Mouse (Mus musculus) stomach, postnatal 0 days (tissue): Measurements from ENCODE around the gene Necab2. TPM values are rescaled to one million over a fixed set of nuclear protein-coding genes. Genes with fewer than 3 reads are reported as not detected.
A peak's percentile ranks its signal among the peaks of the same experiment; 100 is the strongest.

ENCODE experiments used
- ATAC-seq: fragments of 200-750 bp; cut with Nextera tagmentation; 2 replicates; pipeline ENCODE4 v1.8.0; 2017; ENCODE audit not compliant: low FRiP score, low TSS enrichment
- DNase-seq: peaks from one replicate; pipeline ENCODE4 v3.0.0-alpha.2; 2016; ENCODE audit warnings: low spot score
- H3K27ac ChIP-seq: fragments of 300-500 bp; sonication (generic); replicated peaks from 2 replicates; pipeline ENCODE4 v1.5.1; 2014; ENCODE audit warnings: mild to moderate bottlenecking, control low read depth
- H3K27me3 ChIP-seq: fragments of 300-500 bp; sonication (generic); 2 replicates; pipeline ENCODE4 v1.6.1; 2014; ENCODE audit warnings: low read length; ENCODE audit not compliant: control insufficient read depth, insufficient read depth
- H3K36me3 ChIP-seq: fragments of 300-500 bp; sonication (generic); 2 replicates; pipeline ENCODE4 v1.6.1; 2014; ENCODE audit warnings: low read length, mixed read lengths; ENCODE audit not compliant: control insufficient read depth, insufficient read depth
- H3K4me1 ChIP-seq: fragments of 300-500 bp; sonication (generic); replicated peaks from 2 replicates; pipeline ENCODE4 v1.6.1; 2014; ENCODE audit warnings: antibody characterized with exemption; ENCODE audit not compliant: control insufficient read depth, insufficient read depth
- H3K4me2 ChIP-seq: fragments of 300-500 bp; sonication (generic); replicated peaks from 2 replicates; pipeline ENCODE4 v1.6.1; 2014; ENCODE audit warnings: low read depth, mild to moderate bottlenecking, control low read depth, moderate library complexity
- H3K4me3 ChIP-seq: fragments of 300-500 bp; sonication (generic); 2 replicates; pipeline ENCODE4 v1.5.1; 2014; ENCODE audit warnings: low read depth, low read length, control low read depth
- H3K9ac ChIP-seq: fragments of 300-500 bp; sonication (generic); 2 replicates; pipeline ENCODE4 v1.6.1; 2014; ENCODE audit warnings: mild to moderate bottlenecking, low read length, control low read depth, mixed read lengths
- H3K9me3 ChIP-seq: fragments of 300-500 bp; sonication (generic); 2 replicates; pipeline ENCODE4 v1.6.1; 2016; ENCODE audit warnings: low read length; ENCODE audit not compliant: control insufficient read depth
- CTCF ChIP-seq: IDR thresholded peaks from 2 replicates; pipeline ENCODE4 v1.5.1; 2016; ENCODE audit warnings: antibody characterized with exemption, low read depth, mild to moderate bottlenecking, moderate library complexity
- EP300 ChIP-seq: optimal IDR thresholded peaks from 2 replicates; pipeline ENCODE3; 2016; ENCODE audit warnings: antibody characterized with exemption
- WGBS: fragments of 180-500 bp; shearing (Covaris S2); extraction: QIAGEN DNeasy Blood & Tissue Kit; methylation state at CpG from one replicate; pipeline ENCODE4 v1.1.7; 2014; 5-methylcytosine and 5-hydroxymethylcytosine counted together
- polyA plus RNA-seq: library from polyadenylated mRNA; unstranded; fragments of >200 nt; fragmentation: Nextera tagmentation; extraction: Ambion mirVana; gene quantifications from 2 replicates; pipeline ENCODE4 v1.2.1, GENCODE M21; 2015

Necab2 gene
- polyA plus RNA-seq, 1 experiment from 2014 or later, result 1.6 TPM

GRCm38 (mm10) chr8:119496848-119497247, 50.3 kb downstream of the Necab2 start:
- Histone ChIP-seq H3K27me3 (no peaks in the 10 kb centered on the region), H3K4me3 (no peak overlapping the region), H3K9ac (no peak overlapping the region), H3K4me1 (no peaks in the 10 kb centered on the region), H3K9me3 (no peaks in the 10 kb centered on the region), H3K27ac (no peak overlapping the region), H3K4me2 (no peak overlapping the region), H3K36me3 (no peaks in the 10 kb centered on the region)
- 28% methylated on average over 6 of the region's 6 CpGs for WGBS
- DNase-seq (peak; percentile 68), ATAC-seq (peak; percentile 35; the same call in 1 of the 2 replicates)
- TF ChIP-seq CTCF (peak; percentile 82), EP300 (no peak)

- no peaks in the 10 kb centered on the region for H3K27me3 ChIP-seq
- TF ChIP-seq CTCF (no peak), EP300 (no peak)
- DNase-seq (no peak), ATAC-seq (no peak)
- no peak overlapping the region for H3K4me3 ChIP-seq
- H3K9me3 ChIP-seq, result no peaks in the 10 kb centered on the region
- no peaks in the 10 kb centered on the region for H3K36me3 ChIP-seq
- H3K4me2 ChIP-seq, result no peak overlapping the region
- no peaks in the 10 kb centered on the region for H3K4me1 ChIP-seq
- no peak overlapping the region for H3K27ac ChIP-seq
- H3K9ac ChIP-seq, result no peak overlapping the region
- WGBS, result 88% methylated on average over 2 of the region's 2 CpGs
Measured at GRCm38 (mm10) chr8:119499836-119500235, 53.3 kb downstream of the Necab2 start.

DNA sequence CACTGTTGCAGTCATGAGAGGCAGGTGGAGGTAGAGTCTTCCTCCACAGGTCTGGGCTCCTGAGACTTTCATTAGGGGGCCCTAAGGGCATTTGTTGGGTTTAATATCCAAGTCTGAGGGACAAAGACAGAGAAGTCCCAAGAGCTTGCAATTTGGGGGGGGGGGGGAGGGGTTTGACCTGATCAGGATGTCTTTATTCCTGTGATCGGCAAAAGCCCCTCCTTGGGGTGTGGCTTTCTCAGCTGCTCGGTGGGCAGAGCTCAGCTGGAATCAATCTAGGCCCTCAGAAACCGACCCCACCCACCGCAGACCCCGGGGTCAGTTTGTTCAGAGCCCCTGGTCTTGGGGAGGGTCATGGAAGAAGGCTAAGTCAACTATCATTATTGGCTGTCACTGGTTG, 55.1 kb downstream of the Necab2 start, which contains the start of gene Slc38a8:
Gene Slc38a8 (minus strand): TSS at position 101 of the 400 bp plus-strand sequence.
- Histone ChIP-seq H3K4me1 (no peaks in the 10 kb centered on the region), H3K9ac (no peak within 1 kb of the TSS), H3K4me2 (no peak within 1 kb of the TSS), H3K27ac (no peak within 1 kb of the TSS), H3K4me3 (no peak within 1 kb of the TSS), H3K36me3 (no peaks in the 10 kb centered on the region; the same call in 1 of the 2 replicates), H3K27me3 (no peaks in the 10 kb centered on the region), H3K9me3 (no peaks in the 10 kb centered on the region)
- DNase-seq, result no peak
- ATAC-seq, result no peak
- WGBS, result 54% methylated on average over 5 of the region's 5 CpGs
- TF ChIP-seq EP300 (no peak), CTCF (no peak)

DNA sequence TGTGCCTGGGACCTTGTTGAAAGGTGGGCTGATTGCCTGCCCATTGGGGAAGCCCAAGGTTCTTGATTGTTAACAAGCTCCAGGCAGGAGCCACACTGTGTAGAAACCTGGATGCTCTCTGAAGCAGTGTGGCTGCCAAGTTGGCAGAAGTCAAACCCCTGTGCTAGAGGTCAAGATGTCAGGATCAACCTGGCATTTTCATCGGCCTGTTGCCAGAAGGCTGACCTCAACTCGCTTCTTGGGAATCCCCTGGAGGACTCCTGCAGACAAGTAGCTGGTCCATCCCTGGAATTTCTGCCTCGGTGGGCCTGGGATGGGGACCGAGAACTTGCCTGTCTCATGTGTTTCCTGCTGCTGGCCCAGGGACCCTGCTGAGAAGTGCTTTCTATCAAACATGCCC, 55.6 kb downstream of the Necab2 start:
- H3K9me3 ChIP-seq, result no peaks in the 10 kb centered on the region
- H3K4me3 ChIP-seq, result no peak overlapping the region
- TF ChIP-seq CTCF, result no peak
- no peak for TF ChIP-seq EP300
- no peaks in the 10 kb centered on the region for H3K27me3 ChIP-seq
- H3K27ac ChIP-seq, result no peak overlapping the region
- ATAC-seq (no peak), DNase-seq (no peak)
- peaks cover under 1% of the 10 kb centered on the region; the same call in 1 of the 2 replicates for H3K36me3 ChIP-seq
- WGBS, result 53% methylated on average over 4 of the region's 4 CpGs
- no peak overlapping the region for H3K4me2 ChIP-seq
- no peak overlapping the region for H3K9ac ChIP-seq
- no peaks in the 10 kb centered on the region for H3K4me1 ChIP-seq

DNA sequence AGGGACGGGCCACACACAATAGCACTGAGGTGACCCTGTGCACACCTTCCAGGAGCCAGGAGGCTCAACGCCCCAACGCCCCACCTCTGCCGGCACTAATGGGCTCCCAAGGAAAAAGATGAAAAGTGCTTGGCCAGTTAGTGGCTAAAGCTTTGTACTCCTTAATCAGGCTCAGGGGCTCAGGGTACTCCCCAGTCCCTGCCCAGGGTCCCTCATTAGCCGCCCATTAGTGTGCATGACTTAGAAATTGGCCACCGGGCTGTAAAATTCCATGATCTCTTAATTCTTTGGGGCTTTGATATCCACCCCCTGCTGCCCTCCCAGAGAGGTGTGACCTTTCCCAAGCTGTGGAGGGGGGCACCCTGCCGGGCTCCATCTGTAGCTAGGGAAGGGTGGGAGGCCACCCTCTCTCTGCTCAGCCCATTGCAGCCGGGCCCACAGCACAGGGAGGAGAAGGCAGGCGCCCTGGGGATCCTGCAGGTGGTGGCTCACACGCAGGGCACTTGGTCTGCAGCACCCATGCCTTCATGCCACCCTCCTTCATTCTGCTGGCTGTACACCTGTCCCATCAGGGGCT, 56.8 kb downstream of the Necab2 start:
- ATAC-seq (no peak), DNase-seq (no peak)
- no peaks in the 10 kb centered on the region for H3K27me3 ChIP-seq
- no peaks in the 10 kb centered on the region for H3K9me3 ChIP-seq
- H3K4me1 ChIP-seq, result no peaks in the 10 kb centered on the region
- H3K4me3 ChIP-seq, result no peak overlapping the region
- H3K36me3 ChIP-seq, result peaks cover 3% of the 10 kb centered on the region; the same call in 1 of the 2 replicates
- no peak overlapping the region for H3K4me2 ChIP-seq
- no peak overlapping the region for H3K27ac ChIP-seq
- no peak overlapping the region for H3K9ac ChIP-seq
- WGBS, result 41% methylated on average over 10 of the region's 10 CpGs
- TF ChIP-seq CTCF (no peak), EP300 (no peak)

- no peaks in the 10 kb centered on the region for H3K27me3 ChIP-seq
- H3K9me3 ChIP-seq, result no peaks in the 10 kb centered on the region
- H3K4me1 ChIP-seq, result no peaks in the 10 kb centered on the region
- H3K4me2 ChIP-seq, result no peak overlapping the region
- DNase-seq (no peak), ATAC-seq (no peak)
- TF ChIP-seq EP300 (no peak), CTCF (no peak)
- peaks cover 16% of the 10 kb centered on the region for H3K36me3 ChIP-seq
- 54% methylated on average over 9 of the region's 9 CpGs for WGBS
- no peak overlapping the region for H3K27ac ChIP-seq
- no peak overlapping the region for H3K9ac ChIP-seq
- no peak overlapping the region for H3K4me3 ChIP-seq
Measured at GRCm38 (mm10) chr8:119505488-119505887, 59.0 kb downstream of the Necab2 start.
